Mouse (Mus musculus): ENCODE results near the gene Togaram1. TPM values are rescaled to one million over a fixed set of nuclear protein-coding genes. Genes with fewer than 3 reads are reported as not detected.

The Togaram1 gene
- total RNA-seq, 2 experiments from 2014 or later = 55.5 to 56.4 TPM

DNA sequence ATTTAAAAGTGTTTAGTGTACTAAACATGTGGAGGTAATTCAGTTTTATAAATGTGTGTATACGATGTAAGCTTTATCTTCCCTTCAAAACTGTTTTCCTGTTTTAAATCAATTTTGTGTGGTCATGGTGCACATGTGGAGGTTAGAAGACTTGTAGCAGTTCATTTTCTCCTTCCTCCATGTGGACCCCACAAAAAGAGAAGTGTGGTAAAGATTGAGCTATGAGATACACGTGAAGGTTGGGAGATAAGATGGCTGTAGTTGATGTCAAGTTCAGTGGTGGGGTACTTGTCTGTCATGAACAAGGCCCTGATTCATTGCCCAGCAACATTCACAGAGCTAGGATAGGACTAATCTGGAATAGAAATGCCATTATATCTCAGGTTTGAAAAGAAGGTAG, 92.6 kb downstream of the Togaram1 start:
- no peak for DNase-seq

DNA sequence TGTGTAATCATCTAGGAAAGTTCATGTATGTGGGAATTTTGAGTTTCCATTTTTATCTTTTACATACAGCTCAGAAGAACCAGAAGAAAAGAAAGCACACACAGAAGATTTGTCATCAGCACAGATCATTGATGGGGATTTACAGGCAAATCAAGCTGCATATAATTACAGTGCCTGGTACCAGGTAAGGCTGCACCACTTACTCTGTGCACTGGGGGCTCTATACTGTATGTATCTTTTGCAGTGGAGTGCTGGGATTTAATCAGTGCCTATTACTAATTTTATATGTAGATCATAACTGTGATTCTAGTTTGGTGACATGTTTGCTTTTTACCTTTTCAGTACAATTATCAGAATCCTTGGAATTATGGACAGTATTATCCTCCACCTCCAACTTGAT, 95.5 kb downstream of the Togaram1 start:
- no peak for DNase-seq

DNA sequence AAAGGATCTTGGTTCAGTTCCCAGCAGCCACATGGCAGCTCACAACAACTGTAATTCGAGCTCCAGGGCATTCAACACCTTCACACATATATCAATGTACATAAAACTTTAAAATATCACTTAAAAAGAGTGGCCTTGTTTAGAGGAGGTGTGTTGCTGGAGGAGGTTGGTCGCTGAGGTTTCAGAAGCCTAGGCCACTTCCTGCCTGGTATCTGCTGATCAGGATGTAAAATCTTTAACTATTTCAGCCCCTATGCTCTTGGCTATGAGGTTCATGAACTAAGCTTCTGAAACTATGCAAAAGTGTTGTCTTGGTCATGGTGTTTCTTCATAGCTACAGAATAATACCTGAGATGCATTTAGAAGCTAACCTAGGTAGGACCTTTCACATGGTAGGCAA, 99.6 kb downstream of the Togaram1 start:
- DNase-seq = no peak

DNA sequence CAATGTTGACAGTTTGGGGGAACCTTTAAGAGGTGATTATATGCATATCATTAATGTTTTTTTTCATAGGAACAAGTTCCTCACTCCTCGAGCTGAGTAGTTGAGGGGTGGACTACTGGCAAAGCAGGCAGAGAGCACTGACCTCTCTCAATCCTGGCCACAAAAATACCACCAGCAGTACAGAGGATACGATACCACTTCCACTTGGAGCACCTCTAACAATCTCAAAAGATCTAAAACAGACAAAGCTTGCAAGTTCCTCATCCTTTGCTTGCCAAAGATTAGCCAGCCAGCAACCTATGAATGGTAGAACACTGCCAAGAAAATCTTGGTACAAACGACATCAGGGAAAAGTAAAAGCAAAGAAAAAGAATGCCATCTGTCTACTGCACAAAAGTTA, 100.6 kb downstream of the Togaram1 start:
- DNase-seq = no peak

DNA sequence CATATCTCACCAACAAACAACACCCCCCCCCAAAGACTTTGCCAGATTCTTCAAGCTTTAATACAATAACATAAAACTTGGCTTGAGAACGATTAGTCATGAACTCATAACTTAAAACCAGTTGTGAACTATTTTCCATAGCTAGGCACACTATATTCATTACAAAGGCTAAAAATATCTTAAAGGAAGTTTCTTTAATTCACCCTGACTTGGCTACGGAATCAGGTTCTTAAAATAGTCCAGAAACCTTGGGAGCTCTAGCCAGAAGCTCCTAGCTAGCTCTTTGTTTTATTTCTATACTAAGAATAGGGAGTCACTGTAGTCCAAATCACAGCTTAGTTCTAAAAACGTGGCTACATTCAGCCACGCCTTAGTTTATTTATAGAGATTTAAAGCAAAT, 102.8 kb downstream of the Togaram1 start:
- DNase-seq = no peak

Other genes with a start within 250 kb of the Togaram1 start
- 10 to 100 TPM; 14.2 to 16.8 TPM for gene Gm527, start 47.9 kb upstream of the Togaram1 start, total RNA-seq (2021)
- gene Klhl28, start 270 bp upstream of the Togaram1 start, total RNA-seq (2021) = 10 to 100 TPM; 26.2 to 26.8 TPM
- 10 to 100 TPM; 40.9 to 52.1 TPM for gene Prpf39, start 70.5 kb downstream of the Togaram1 start, total RNA-seq (2021)
- 100 to 1,000 TPM; 149 to 157 TPM for gene Fkbp3, start 108.2 kb downstream of the Togaram1 start, total RNA-seq (2021)
- gene Fancm, start 109.8 kb downstream of the Togaram1 start, total RNA-seq (2021) = 10 to 100 TPM; 11.9 to 12.4 TPM
- under 1 TPM; 0.45 to 0.63 TPM for gene Mis18bp1, start 206.8 kb downstream of the Togaram1 start, total RNA-seq (2021)

All from layer of hippocampus, postnatal 36 days (tissue).